Mouse (Mus musculus): ENCODE results near the gene Icam5.

DNA sequence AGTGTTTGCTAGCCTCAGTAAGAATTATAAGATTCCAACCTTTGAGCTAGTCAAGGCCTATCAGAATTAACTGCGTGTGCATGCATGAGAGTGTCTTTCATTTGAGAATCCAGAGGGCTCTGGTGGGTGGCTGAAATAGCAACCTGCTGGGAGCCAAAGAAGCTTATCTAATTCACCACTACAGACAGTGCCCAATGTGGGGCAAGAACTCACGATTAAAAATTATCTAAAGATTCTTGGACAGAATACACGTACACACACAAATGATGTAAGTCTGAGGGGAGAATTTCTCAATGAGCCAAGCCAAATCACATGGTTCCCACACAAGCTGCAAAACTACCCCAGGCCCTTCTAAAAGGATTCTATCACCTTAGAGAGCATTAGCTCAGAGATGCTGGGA, 51.5 kb downstream of the Icam5 start:
- TF ChIP-seq CTCF (conservative IDR thresholded peaks at IDR 0.05; ENCODE audit: insufficient read depth, insufficient read length, low read depth, low read length) (no peak), POLR2A (IDR thresholded peaks at IDR 0.05; ENCODE audit: low read depth, low read length) (no peak)
